Mouse (Mus musculus) kidney, embryonic 16.5 days (tissue): Measurements from ENCODE around the gene Tnr. TPM values are rescaled to one million over a fixed set of nuclear protein-coding genes. Genes with fewer than 3 reads are reported as not detected.

Experiments
- ATAC-seq: fragments of 200-750 bp; cut with Nextera tagmentation; 2 replicates; pipeline ENCODE4 v1.8.0; 2017; ENCODE audit warnings: moderate TSS enrichment; ENCODE audit not compliant: low FRiP score, low TSS enrichment
- H3K27ac ChIP-seq: fragments of 300-500 bp; sonication (generic); 2 replicates; pipeline ENCODE4 v1.5.1; 2014; ENCODE audit warnings: low read length
- H3K27me3 ChIP-seq: fragments of 300-500 bp; sonication (generic); 2 replicates; pipeline ENCODE4 v1.6.1; 2014; ENCODE audit warnings: low read length, control low read depth, mixed read lengths; ENCODE audit not compliant: insufficient read depth
- H3K36me3 ChIP-seq: fragments of 300-500 bp; sonication (generic); 2 replicates; pipeline ENCODE4 v1.6.1; 2014; ENCODE audit warnings: low read length, control low read depth, mixed read lengths; ENCODE audit not compliant: insufficient read depth
- H3K4me1 ChIP-seq: fragments of 300-500 bp; sonication (generic); 2 replicates; pipeline ENCODE4 v1.6.1; 2014; ENCODE audit warnings: low read length, control low read depth, mixed read lengths; ENCODE audit not compliant: insufficient read depth
- H3K4me2 ChIP-seq: fragments of 300-500 bp; sonication (generic); replicated peaks from 2 replicates; pipeline ENCODE4 v1.6.1; 2014; ENCODE audit warnings: low read depth, low read length
- H3K4me3 ChIP-seq: fragments of 300-500 bp; sonication (generic); 2 replicates; pipeline ENCODE4 v1.5.1; 2014; ENCODE audit warnings: mild to moderate bottlenecking, low read length
- H3K9ac ChIP-seq: fragments of 300-500 bp; sonication (generic); replicated peaks from 2 replicates; pipeline ENCODE4 v1.6.1; 2014; ENCODE audit warnings: low read length
- H3K9me3 ChIP-seq: fragments of 300-500 bp; sonication (generic); 2 replicates; pipeline ENCODE4 v1.6.1; 2016; ENCODE audit warnings: low read length, control low read depth
- WGBS: fragments of 180-500 bp; shearing (Covaris S2); extraction: QIAGEN DNeasy Blood & Tissue Kit; methylation state at CpG from one replicate; pipeline ENCODE4 v1.1.7; 2014; 5-methylcytosine and 5-hydroxymethylcytosine counted together
- polyA plus RNA-seq: library from polyadenylated mRNA; unstranded; fragments of >200 nt; fragmentation: Nextera tagmentation; extraction: Ambion mirVana; gene quantifications from 2 replicates; pipeline ENCODE4 v1.2.1, GENCODE M21; 2015

The Tnr gene
- polyA plus RNA-seq, 1 experiment from 2014 or later, result not detected

DNA sequence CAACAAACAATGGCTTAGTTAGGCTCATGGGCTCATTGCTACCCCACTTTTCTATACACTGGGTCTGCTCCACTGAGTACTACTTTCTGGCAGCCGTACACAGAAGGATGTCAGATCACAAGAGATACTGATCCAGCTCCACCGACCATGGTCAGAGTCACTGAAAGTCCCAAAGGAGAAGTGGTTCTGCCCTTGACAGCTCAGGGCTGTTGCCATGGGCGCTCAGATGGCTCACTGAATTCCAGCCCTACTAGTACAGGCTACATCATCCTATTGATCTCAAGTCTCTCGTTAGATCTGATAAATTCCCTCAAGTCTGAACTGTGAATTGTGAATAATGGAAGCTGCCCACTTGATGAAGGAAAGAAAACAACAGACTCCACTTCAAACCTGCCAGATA is 207.3 kb downstream of the Tnr start:
- Histone ChIP-seq H3K36me3 (no peaks in the 10 kb centered on the region), H3K27me3 (no peaks in the 10 kb centered on the region), H3K9me3 (no peaks in the 10 kb centered on the region), H3K4me1 (no peaks in the 10 kb centered on the region), H3K4me3 (no peak overlapping the region), H3K9ac (no peak overlapping the region), H3K4me2 (no peak overlapping the region), H3K27ac (no peak overlapping the region)
- 68% methylated on average over 4 of the region's 4 CpGs for WGBS
- no peak for ATAC-seq

- H3K27me3 ChIP-seq, result no peaks in the 10 kb centered on the region
- H3K9ac ChIP-seq, result no peak overlapping the region
- no peaks in the 10 kb centered on the region for H3K9me3 ChIP-seq
- no peak overlapping the region for H3K4me2 ChIP-seq
- WGBS, result 78% methylated on average over 3 of the region's 3 CpGs
- no peak overlapping the region for H3K27ac ChIP-seq
- no peak for ATAC-seq
- no peak overlapping the region for H3K4me3 ChIP-seq
- no peaks in the 10 kb centered on the region for H3K36me3 ChIP-seq
- no peaks in the 10 kb centered on the region for H3K4me1 ChIP-seq
Observed at GRCm38 (mm10) chr1:159735099-159735498, 211.5 kb downstream of the Tnr start.

- H3K4me3 ChIP-seq, result no peak overlapping the region
- H3K9ac ChIP-seq, result no peak overlapping the region
- H3K27ac ChIP-seq, result no peak overlapping the region
- 0 out of 2 replicates have a peak, but pooled peaks cover 8% of the 10 kb centered on the region for H3K4me1 ChIP-seq
- no peaks in the 10 kb centered on the region for H3K36me3 ChIP-seq
- H3K9me3 ChIP-seq, result no peaks in the 10 kb centered on the region
- no peaks in the 10 kb centered on the region for H3K27me3 ChIP-seq
- no peak for ATAC-seq
- H3K4me2 ChIP-seq, result no peak overlapping the region
- WGBS, result 31% methylated on average over 3 of the region's 3 CpGs
Observed at GRCm38 (mm10) chr1:159739478-159739877, 215.9 kb downstream of the Tnr start.

- H3K4me3 ChIP-seq, result no peak overlapping the region
- 59% methylated on average over 3 of the region's 3 CpGs for WGBS
- H3K36me3 ChIP-seq, result no peaks in the 10 kb centered on the region
- H3K27ac ChIP-seq, result no peak overlapping the region
- no peaks in the 10 kb centered on the region for H3K27me3 ChIP-seq
- H3K9ac ChIP-seq, result no peak overlapping the region
- H3K9me3 ChIP-seq, result no peaks in the 10 kb centered on the region
- 0 out of 2 replicates have a peak, but pooled peaks cover 8% of the 10 kb centered on the region for H3K4me1 ChIP-seq
- ATAC-seq, result no peak
- no peak overlapping the region for H3K4me2 ChIP-seq
Observed at GRCm38 (mm10) chr1:159741237-159742002, 217.9 kb downstream of the Tnr start.

- no peak overlapping the region for H3K27ac ChIP-seq
- H3K36me3 ChIP-seq, result no peaks in the 10 kb centered on the region
- ATAC-seq, result no peak
- H3K9me3 ChIP-seq, result no peaks in the 10 kb centered on the region
- H3K9ac ChIP-seq, result no peak overlapping the region
- no peak overlapping the region for H3K4me3 ChIP-seq
- H3K4me1 ChIP-seq, result 0 out of 2 replicates have a peak, but pooled peaks cover 8% of the 10 kb centered on the region
- WGBS, result 49% methylated on average over 3 of the region's 3 CpGs
- H3K4me2 ChIP-seq, result no peak overlapping the region
- H3K27me3 ChIP-seq, result no peaks in the 10 kb centered on the region
Observed at GRCm38 (mm10) chr1:159742003-159742274, 218.4 kb downstream of the Tnr start.

GRCm38 (mm10) chr1:159743744-159744253 is 220.2 kb downstream of the Tnr start:
- Histone ChIP-seq H3K36me3 (no peaks in the 10 kb centered on the region), H3K27me3 (no peaks in the 10 kb centered on the region), H3K4me2 (no peak overlapping the region), H3K27ac (no peak overlapping the region), H3K9ac (no peak overlapping the region), H3K9me3 (no peaks in the 10 kb centered on the region), H3K4me3 (no peak overlapping the region), H3K4me1 (0 out of 2 replicates have a peak, but pooled peaks cover 8% of the 10 kb centered on the region)
- WGBS, result 87% methylated on average over 2 of the region's 2 CpGs
- no peak for ATAC-seq

DNA sequence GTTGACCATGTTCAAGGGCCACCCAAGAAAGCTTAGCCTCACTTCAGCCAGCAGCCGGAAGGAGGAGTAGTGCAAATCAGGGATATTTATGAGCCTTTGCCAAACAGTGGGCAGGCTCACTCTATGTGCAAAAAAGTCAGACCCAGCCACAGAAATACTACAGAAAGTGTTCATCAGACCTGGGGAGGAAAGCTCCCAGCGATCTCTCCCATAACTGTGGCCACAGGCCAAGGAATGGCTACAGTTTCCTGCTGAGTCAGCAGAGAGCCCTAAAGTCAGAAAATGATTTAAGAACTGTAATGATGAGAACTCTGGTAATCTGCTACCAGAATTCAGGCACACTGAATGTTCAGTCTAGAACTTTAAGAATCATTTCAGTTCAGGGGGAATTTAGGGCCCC is 221.7 kb downstream of the Tnr start:
- 0 out of 2 replicates have a peak, but pooled peaks cover 8% of the 10 kb centered on the region for H3K4me1 ChIP-seq
- WGBS, result 26% methylated on average over 2 of the region's 2 CpGs
- H3K4me3 ChIP-seq, result no peak overlapping the region
- H3K27me3 ChIP-seq, result no peaks in the 10 kb centered on the region
- ATAC-seq, result no peak
- H3K36me3 ChIP-seq, result no peaks in the 10 kb centered on the region
- no peak overlapping the region for H3K4me2 ChIP-seq
- H3K9ac ChIP-seq, result no peak overlapping the region
- no peaks in the 10 kb centered on the region for H3K9me3 ChIP-seq
- H3K27ac ChIP-seq, result no peak overlapping the region

DNA sequence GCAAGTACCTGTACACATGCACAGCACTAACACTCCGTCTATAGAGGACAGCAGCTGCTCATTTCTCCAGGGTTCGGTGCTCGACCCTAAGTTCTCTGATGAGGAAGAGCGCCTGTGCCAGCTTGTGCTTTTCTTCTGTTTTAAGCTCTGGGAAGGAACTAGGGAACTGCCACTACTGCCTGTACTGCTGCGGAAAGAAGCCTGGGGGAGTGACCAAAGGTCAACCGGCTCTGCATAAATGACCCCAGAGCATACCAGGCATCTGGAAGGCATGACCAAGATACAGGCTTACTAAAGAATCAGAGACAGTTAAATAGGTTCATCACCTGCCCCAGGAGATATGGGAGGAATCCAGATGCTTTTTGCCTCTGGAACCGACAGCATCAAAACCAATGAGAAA is 224.4 kb downstream of the Tnr start:
- WGBS, result 49% methylated on average over 7 of the region's 7 CpGs
- Histone ChIP-seq H3K9ac (no peak overlapping the region), H3K4me1 (no peaks in the 10 kb centered on the region), H3K4me2 (no peak overlapping the region), H3K4me3 (no peak overlapping the region), H3K27ac (no peak overlapping the region), H3K9me3 (no peaks in the 10 kb centered on the region), H3K27me3 (no peaks in the 10 kb centered on the region), H3K36me3 (no peaks in the 10 kb centered on the region)
- peak; percentile 73 for ATAC-seq

GRCm38 (mm10) chr1:159750411-159750810 is 226.8 kb downstream of the Tnr start:
- WGBS, result 71% methylated on average over 5 of the region's 5 CpGs

DNA sequence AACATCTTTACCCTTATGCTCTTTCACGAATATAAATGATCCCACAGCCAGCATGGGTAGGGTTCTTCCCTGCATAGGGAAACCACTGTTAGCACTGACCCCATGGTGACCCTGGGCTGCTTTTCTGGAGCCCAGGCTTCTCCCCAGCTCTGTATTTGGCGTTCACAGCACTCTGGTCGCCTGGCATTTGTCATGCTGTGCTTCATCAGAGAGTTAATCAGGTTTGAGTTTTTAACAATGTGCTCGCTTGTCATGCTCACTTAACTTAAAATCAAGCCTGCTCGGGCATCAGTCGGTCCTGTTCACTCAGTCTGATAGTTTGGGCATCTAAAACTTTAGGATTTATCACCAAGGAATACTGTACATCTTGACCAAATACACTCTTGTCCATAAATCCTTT is 227.3 kb downstream of the Tnr start:
- Histone ChIP-seq H3K4me3 (no peak overlapping the region), H3K4me2 (no peak overlapping the region), H3K27ac (no peak overlapping the region), H3K9ac (no peak overlapping the region), H3K36me3 (no peaks in the 10 kb centered on the region), H3K4me1 (no peaks in the 10 kb centered on the region), H3K27me3 (no peaks in the 10 kb centered on the region), H3K9me3 (no peaks in the 10 kb centered on the region)
- ATAC-seq, result no peak
- WGBS, result 34% methylated on average over 6 of the region's 6 CpGs

More at GRCm38 (mm10) chr1:159750411-159750810, 226.8 kb downstream of the Tnr start:
- ATAC-seq, result no peak
- H3K27me3 ChIP-seq, result no peaks in the 10 kb centered on the region
- no peak overlapping the region for H3K4me3 ChIP-seq
- no peaks in the 10 kb centered on the region for H3K9me3 ChIP-seq
- no peak overlapping the region for H3K4me2 ChIP-seq
- no peaks in the 10 kb centered on the region for H3K36me3 ChIP-seq
- H3K4me1 ChIP-seq, result no peaks in the 10 kb centered on the region
- H3K27ac ChIP-seq, result no peak overlapping the region
- H3K9ac ChIP-seq, result no peak overlapping the region
